Mouse (Mus musculus): ENCODE results near the gene Apoc3.

Gene Apoc3

GRCm38 (mm10) chr9:46191644-46192043, 43.8 kb downstream of the Apoc3 start:
- DNase-seq: no peak

- no peak for DNase-seq
Measured at GRCm38 (mm10) chr9:46191234-46191633, 44.2 kb downstream of the Apoc3 start.

DNA sequence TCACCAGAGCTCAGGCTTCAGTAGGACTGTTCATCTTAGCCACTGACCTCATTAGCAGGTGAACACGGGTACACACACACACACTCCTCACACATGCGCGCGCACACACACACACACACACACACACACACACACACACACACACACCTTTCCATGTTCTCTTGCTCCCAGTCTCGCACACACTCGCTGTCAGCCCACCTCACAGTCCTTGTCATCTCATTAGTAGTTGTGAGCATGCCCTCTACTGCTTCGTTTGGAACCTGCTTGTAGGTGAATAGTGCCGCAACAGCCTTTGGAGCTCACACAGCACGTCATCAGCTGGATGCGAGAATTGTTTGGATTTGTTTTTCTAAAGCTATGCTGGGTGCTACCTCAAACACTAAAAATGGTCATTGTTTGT, 46.1 kb downstream of the Apoc3 start:
- no peak for DNase-seq

DNA sequence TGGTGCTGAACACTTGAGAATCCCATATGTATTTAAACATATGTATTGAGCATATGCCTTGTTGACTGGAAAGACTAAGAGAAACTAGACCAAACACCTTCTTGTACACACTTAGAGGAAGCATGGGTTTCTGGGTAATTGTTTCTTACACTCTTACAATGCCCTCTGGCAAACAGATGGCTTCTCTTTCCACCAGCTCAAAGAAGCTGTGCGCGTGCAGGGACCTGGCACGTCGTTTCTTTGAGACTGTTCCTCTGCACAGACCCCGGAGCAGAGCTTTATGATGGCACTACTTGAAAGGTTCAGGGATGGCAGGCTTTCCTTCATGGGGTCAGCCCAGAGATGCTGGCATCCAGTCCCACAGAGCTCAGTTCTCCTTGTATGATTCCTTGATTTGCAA, 46.5 kb downstream of the Apoc3 start:
- DNase-seq: no peak

- no peak for DNase-seq
Measured at GRCm38 (mm10) chr9:46188370-46188769, 47.1 kb downstream of the Apoc3 start.

DNA sequence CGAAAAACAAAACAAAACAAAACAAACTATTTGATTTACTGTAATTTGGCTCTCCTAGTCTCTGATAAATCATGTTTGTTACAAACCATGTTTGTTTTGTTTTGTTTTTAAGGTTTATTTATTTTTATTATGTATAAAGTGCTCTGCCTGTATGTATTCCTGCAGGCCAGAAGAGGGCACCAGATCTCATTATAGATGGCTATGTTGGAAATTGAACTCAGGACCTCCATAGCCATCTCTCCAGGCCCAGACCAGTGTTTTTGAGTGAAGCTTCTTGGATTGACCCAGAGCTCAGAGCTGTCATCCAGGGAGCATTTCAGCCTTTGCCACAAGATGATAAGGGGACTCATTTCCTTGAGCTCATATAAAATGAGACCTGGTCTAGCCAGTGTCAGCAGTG, 49.0 kb downstream of the Apoc3 start:
- no peak for DNase-seq

- DNase-seq: peak; percentile 40
Measured at GRCm38 (mm10) chr9:46185191-46185590, 50.2 kb downstream of the Apoc3 start.

GRCm38 (mm10) chr9:46184542-46184941, 50.9 kb downstream of the Apoc3 start:
- DNase-seq: no peak
